Mouse (Mus musculus) C2C12 (cell line): Measurements from ENCODE around the gene Galnt7.
A peak's percentile ranks its signal among the peaks of the same experiment; 100 is the strongest.

ENCODE experiments used
- CEBPB ChIP-seq: IDR thresholded peaks from one replicate; pipeline ENCODE4 v1.6.1; 2011; ENCODE audit warnings: low read depth, mild to moderate bottlenecking, control low read depth, moderate library complexity
- CTCF ChIP-seq: IDR thresholded peaks from one replicate; pipeline ENCODE4 v1.5.1; 2011; ENCODE audit not compliant: control insufficient read depth, insufficient read depth, insufficient read length
- MAX ChIP-seq: IDR thresholded peaks from one replicate; pipeline ENCODE4 v1.6.1; 2011; ENCODE audit warnings: mild to moderate bottlenecking, control low read depth
- MYOG ChIP-seq: IDR thresholded peaks from one replicate; pipeline ENCODE4 v1.6.1; 2011; ENCODE audit not compliant: control insufficient read depth, insufficient read length; ENCODE audit errors: extremely low read depth
- USF1 ChIP-seq: IDR thresholded peaks from one replicate; pipeline ENCODE4 v1.6.1; 2011; ENCODE audit warnings: low read depth, mild to moderate bottlenecking, control low read depth, moderate library complexity

GRCm38 (mm10) chr8:57652456-57653055 lies at the start of gene Galnt7:
- TF ChIP-seq CTCF (peak; percentile 0), MYOG (no peak), MAX (no peak), USF1 (no peak), CEBPB (no peak)
